Mouse (Mus musculus): Measurements from ENCODE around the gene Rnf39.

- TF ChIP-seq CTCF (IDR thresholded peaks at IDR 0.05; ENCODE audit: low read depth) = peak; percentile 48
- no peak for TF ChIP-seq EP300 (optimal IDR thresholded peaks at IDR 0.05)
Observed at GRCm38 (mm10) chr17:36944121-36944775, 1.5 kb downstream of the Rnf39 start.
